Mouse (Mus musculus) gastrocnemius, postnatal 4 days (tissue): ENCODE data around the gene 4930438A08Rik. TPM values are rescaled to one million over a fixed set of nuclear protein-coding genes. Genes with fewer than 3 reads are reported as not detected.
"Not testable (repeated sequence)": the region's sequence is repeated elsewhere in the genome, so short reads cannot be mapped to it uniquely, and the experiment has no call there.

Source experiments
- DNase-seq, 2 experiments: peaks; one replicate each; pipeline ENCODE4 v3.0.0; 2021 to 2022; ENCODE audit warnings: low spot score in 2 of 2, mixed read lengths in 2 of 2
- long read RNA-seq, 2 experiments: library from polyadenylated mRNA; stranded (forward); transcript quantifications; one replicate each; pipeline ENCODE4 v2.0.0; 2021
- total RNA-seq, 2 experiments: library from RNA; stranded (reverse); gene quantifications; 2 replicates each; pipeline ENCODE4 v1.2.3; 2021

The 4930438A08Rik gene
- total RNA-seq: not detected
- long read RNA-seq, experiment 1, partial matches to known transcripts: 6 of 6 reads
- long read RNA-seq, experiment 1, other reads (novel, unspliced or antisense): 0 of 6 reads
- long read RNA-seq, experiment 2, partial matches to known transcripts: 0 of 1 reads
- long read RNA-seq, experiment 2, other reads (novel, unspliced or antisense): 0 of 1 reads

GRCm38 (mm10) chr11:58274572-58274971 lies at the start of gene 4930438A08Rik:
Gene 4930438A08Rik (plus strand): TSS chr11:58274799.
- no peak for DNase-seq

GRCm38 (mm10) chr11:58224872-58225271 lies 49.7 kb upstream of the 4930438A08Rik start:
- DNase-seq: not testable (repeated sequence)

GRCm38 (mm10) chr11:58225655-58226054 lies 48.9 kb upstream of the 4930438A08Rik start:
- DNase-seq: peak; percentile 50 to 77

- no peak for DNase-seq
These were observed 48.2 kb upstream of the 4930438A08Rik start for GRCm38 (mm10) chr11:58226425-58226824.

GRCm38 (mm10) chr11:58228021-58228420 lies 46.6 kb upstream of the 4930438A08Rik start:
- DNase-seq: not testable (repeated sequence)

- no peak for DNase-seq
These were observed 44.1 kb upstream of the 4930438A08Rik start for GRCm38 (mm10) chr11:58230396-58230910.

GRCm38 (mm10) chr11:58231156-58231555 lies 43.4 kb upstream of the 4930438A08Rik start:
- DNase-seq: no peak

- not testable (repeated sequence) for DNase-seq
These were observed 40.0 kb upstream of the 4930438A08Rik start for GRCm38 (mm10) chr11:58234551-58234950.

- no peak for DNase-seq
These were observed 39.4 kb upstream of the 4930438A08Rik start for GRCm38 (mm10) chr11:58235152-58235551.

GRCm38 (mm10) chr11:58238840-58239791 lies 35.5 kb upstream of the 4930438A08Rik start:
- DNase-seq: peak in 1 of 2 experiments; percentile 22

GRCm38 (mm10) chr11:58247294-58247693 lies 27.3 kb upstream of the 4930438A08Rik start:
- peak in 1 of 2 experiments; percentile 19 for DNase-seq

- no peak for DNase-seq
These were observed 25.2 kb upstream of the 4930438A08Rik start for GRCm38 (mm10) chr11:58249203-58249981.

GRCm38 (mm10) chr11:58250550-58250949 lies 24.0 kb upstream of the 4930438A08Rik start:
- no peak for DNase-seq

GRCm38 (mm10) chr11:58254411-58254810 lies 20.2 kb upstream of the 4930438A08Rik start:
- DNase-seq: no peak

GRCm38 (mm10) chr11:58257816-58258215 lies 16.8 kb upstream of the 4930438A08Rik start:
- DNase-seq: no peak

GRCm38 (mm10) chr11:58260156-58260555 lies 14.4 kb upstream of the 4930438A08Rik start:
- DNase-seq: no peak

GRCm38 (mm10) chr11:58261826-58262225 lies 12.8 kb upstream of the 4930438A08Rik start:
- DNase-seq: no peak

- DNase-seq: no peak
These were observed 12.3 kb upstream of the 4930438A08Rik start for GRCm38 (mm10) chr11:58262336-58262735.

- DNase-seq: no peak
These were observed 11.1 kb upstream of the 4930438A08Rik start for GRCm38 (mm10) chr11:58263516-58263915.

GRCm38 (mm10) chr11:58264546-58264945 lies 10.1 kb upstream of the 4930438A08Rik start:
- no peak for DNase-seq

- DNase-seq: no peak
These were observed 6.3 kb upstream of the 4930438A08Rik start for GRCm38 (mm10) chr11:58268285-58268684.
